Mouse (Mus musculus): ENCODE data around the gene Parpbp. TPM values are rescaled to one million over a fixed set of nuclear protein-coding genes. Genes with fewer than 3 reads are reported as not detected.

Gene Parpbp
- total RNA-seq, 1 experiment = 19.4 TPM

DNA sequence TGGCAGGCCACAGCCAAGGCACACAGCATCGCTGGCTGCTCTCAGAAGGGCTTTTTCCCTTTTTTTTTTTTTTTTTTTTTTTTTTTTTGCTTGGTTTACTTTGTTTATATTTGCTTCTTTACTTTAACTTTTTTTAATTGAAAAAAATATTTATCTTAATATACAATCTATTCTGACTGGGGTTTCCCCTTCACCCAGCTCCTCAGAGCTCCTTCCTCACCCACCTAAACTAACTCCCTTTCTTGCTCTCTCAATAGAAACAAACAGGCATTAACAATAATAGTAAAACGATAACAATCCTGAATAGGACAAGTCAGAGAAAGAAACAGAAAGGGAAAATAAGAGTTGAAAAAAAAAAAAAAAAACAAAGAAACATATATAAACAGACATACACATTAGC lies 15.4 kb upstream of the Parpbp start:
- TF ChIP-seq ZC3H11A (IDR thresholded peaks at IDR 0.05; ENCODE audit: borderline replicate concordance, low read depth, low read length) (no peak), HCFC1 (IDR thresholded peaks at IDR 0.05; ENCODE audit: borderline replicate concordance, insufficient read depth, low read length) (no peak), MAFK (IDR thresholded peaks at IDR 0.05; ENCODE audit: insufficient read depth, low read depth, low read length) (no peak), ZNF384 (IDR thresholded peaks at IDR 0.05; ENCODE audit: low read depth, low read length) (peak; percentile 21; the same call in 1 of the 2 replicates), CHD2 (IDR thresholded peaks at IDR 0.05; ENCODE audit: low read depth, low read length) (no peak)
- peaks cover 7% of the 10 kb centered on the region for H3K36me3 ChIP-seq (ENCODE audit: control insufficient read depth, insufficient read depth, low read length, poor library complexity, severe bottlenecking)
- in situ Hi-C loops (cut with MboI; ENCODE audit: low sequenced_read_pairs in 2 of 2, unreplicated experiment in 2 of 2) = no loop called here

GRCm38 (mm10) chr10:88151658-88152057 lies 4.9 kb upstream of the Parpbp start:
- Histone ChIP-seq H3K36me3 (ENCODE audit: control insufficient read depth, insufficient read depth, low read length, poor library complexity, severe bottlenecking) (peaks cover 18% of the 10 kb centered on the region), H3K9me3 (ENCODE audit: control insufficient read depth, insufficient read depth, low read depth, low read length) (no peaks in the 10 kb centered on the region), H3K27ac (ENCODE audit: insufficient read depth, low read depth, low read length, poor library complexity, severe bottlenecking) (no peak overlapping the region), H3K4me3 (ENCODE audit: insufficient read depth in 1 of 2, low read depth in 1 of 2, low read length in 2 of 2, poor library complexity in 1 of 2, severe bottlenecking in 1 of 2) (no peak overlapping the region), H3K9ac (ENCODE audit: insufficient read depth, low read depth, low read length, poor library complexity, severe bottlenecking) (no peak overlapping the region), H3K4me1 (ENCODE audit: control insufficient read depth in 2 of 2, insufficient read depth in 2 of 2, low read length in 2 of 2, poor library complexity in 1 of 2) (no peaks in the 10 kb centered on the region)
- TF ChIP-seq HCFC1 (IDR thresholded peaks at IDR 0.05; ENCODE audit: borderline replicate concordance, insufficient read depth, low read length) (no peak), ZNF384 (IDR thresholded peaks at IDR 0.05; ENCODE audit: low read depth, low read length) (no peak), MAFK (IDR thresholded peaks at IDR 0.05; ENCODE audit: insufficient read depth, low read depth, low read length) (no peak), CHD2 (IDR thresholded peaks at IDR 0.05; ENCODE audit: low read depth, low read length) (no peak), ZC3H11A (IDR thresholded peaks at IDR 0.05; ENCODE audit: borderline replicate concordance, low read depth, low read length) (no peak)
- in situ Hi-C loops (cut with MboI; ENCODE audit: low sequenced_read_pairs in 2 of 2, unreplicated experiment in 2 of 2) = no loop called here
- no peak for DNase-seq (ENCODE audit: low read depth, low spot score)

More for the DNA sequence above, 15.4 kb upstream of the Parpbp start:
- Histone ChIP-seq H3K27ac (ENCODE audit: insufficient read depth, low read depth, low read length, poor library complexity, severe bottlenecking) (no peak overlapping the region), H3K9ac (ENCODE audit: insufficient read depth, low read depth, low read length, poor library complexity, severe bottlenecking) (no peak overlapping the region), H3K4me3 (ENCODE audit: insufficient read depth in 1 of 2, low read depth in 1 of 2, low read length in 2 of 2, poor library complexity in 1 of 2, severe bottlenecking in 1 of 2) (no peak overlapping the region), H3K9me3 (ENCODE audit: control insufficient read depth, insufficient read depth, low read depth, low read length) (no peaks in the 10 kb centered on the region), H3K4me1 (ENCODE audit: control insufficient read depth in 2 of 2, insufficient read depth in 2 of 2, low read length in 2 of 2, poor library complexity in 1 of 2) (peaks cover 2% of the 10 kb centered on the region in 2 experiments; a peak in 1 of 4 replicates)
- no peak for DNase-seq (ENCODE audit: low read depth, low spot score)

DNA sequence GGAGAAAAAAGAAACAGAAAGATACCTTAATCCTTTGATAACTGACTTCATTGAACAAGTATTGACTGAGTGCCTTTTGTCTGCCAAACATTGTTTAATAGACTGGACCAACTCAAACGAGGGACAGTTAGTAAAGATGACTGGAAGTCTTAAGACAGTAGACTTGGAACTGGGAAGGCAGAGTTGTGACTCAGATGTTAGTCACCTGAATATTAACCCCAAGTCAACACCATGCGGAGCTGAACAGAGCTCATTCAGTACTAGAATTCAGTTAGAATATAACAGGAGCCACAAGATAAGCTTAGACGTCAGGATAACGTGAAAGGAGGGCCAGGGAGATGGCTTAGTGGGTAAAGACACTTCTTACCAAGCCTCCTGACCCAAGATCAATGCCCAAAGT lies 3.6 kb upstream of the Parpbp start:
- Histone ChIP-seq H3K36me3 (ENCODE audit: control insufficient read depth, insufficient read depth, low read length, poor library complexity, severe bottlenecking) (peaks cover 16% of the 10 kb centered on the region), H3K9ac (ENCODE audit: insufficient read depth, low read depth, low read length, poor library complexity, severe bottlenecking) (no peak overlapping the region)

DNA sequence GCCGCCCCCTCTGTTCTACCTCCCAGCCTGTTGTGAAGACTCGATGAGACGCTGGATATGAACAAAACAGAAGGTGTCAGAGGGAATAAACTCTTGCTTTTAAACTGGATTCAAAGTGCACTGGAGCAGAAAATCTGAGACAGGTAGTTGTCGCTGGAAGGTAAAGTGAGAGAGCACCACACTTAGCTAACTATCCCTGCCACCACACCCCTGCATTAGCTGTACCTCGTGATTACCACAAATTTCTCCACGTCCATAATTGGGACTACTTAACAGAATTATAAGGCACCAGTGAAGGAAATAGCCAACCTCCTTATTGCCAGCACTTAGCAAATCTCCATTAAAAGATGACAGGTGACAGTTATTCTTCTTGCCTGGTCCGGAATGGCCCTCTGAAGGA lies 554 bp downstream of the Parpbp start:
- peak overlapping the region; percentile 77 to 86 for H3K4me3 ChIP-seq (ENCODE audit: insufficient read depth in 1 of 2, low read depth in 1 of 2, low read length in 2 of 2, poor library complexity in 1 of 2, severe bottlenecking in 1 of 2)
- no peak for TF ChIP-seq ZC3H11A (IDR thresholded peaks at IDR 0.05; ENCODE audit: borderline replicate concordance, low read depth, low read length)
- TF ChIP-seq HCFC1 (IDR thresholded peaks at IDR 0.05; ENCODE audit: borderline replicate concordance, insufficient read depth, low read length) = no peak
- TF ChIP-seq CHD2 (IDR thresholded peaks at IDR 0.05; ENCODE audit: low read depth, low read length) = no peak
- TF ChIP-seq MAFK (IDR thresholded peaks at IDR 0.05; ENCODE audit: insufficient read depth, low read depth, low read length) = no peak
- no peak for TF ChIP-seq ZNF384 (IDR thresholded peaks at IDR 0.05; ENCODE audit: low read depth, low read length)
- H3K9ac ChIP-seq (ENCODE audit: insufficient read depth, low read depth, low read length, poor library complexity, severe bottlenecking) = peak overlapping the region; percentile 89
- H3K27ac ChIP-seq (ENCODE audit: insufficient read depth, low read depth, low read length, poor library complexity, severe bottlenecking) = no peak overlapping the region
- in situ Hi-C loops (cut with MboI; ENCODE audit: low sequenced_read_pairs in 2 of 2, unreplicated experiment in 2 of 2) = no loop called here
- H3K9me3 ChIP-seq (ENCODE audit: control insufficient read depth, insufficient read depth, low read depth, low read length) = no peaks in the 10 kb centered on the region
- peaks cover 0 to 6% of the 10 kb centered on the region in 2 experiments; a peak in 1 of 4 replicates for H3K4me1 ChIP-seq (ENCODE audit: control insufficient read depth in 2 of 2, insufficient read depth in 2 of 2, low read length in 2 of 2, poor library complexity in 1 of 2)
- peaks cover 4% of the 10 kb centered on the region; the same call in 1 of the 2 replicates for H3K36me3 ChIP-seq (ENCODE audit: control insufficient read depth, insufficient read depth, low read length, poor library complexity, severe bottlenecking)
- DNase-seq (ENCODE audit: low read depth, low spot score) = no peak

More for the DNA sequence above, 3.6 kb upstream of the Parpbp start:
- in situ Hi-C loops (cut with MboI; ENCODE audit: low sequenced_read_pairs in 2 of 2, unreplicated experiment in 2 of 2) = no loop called here
- H3K27ac ChIP-seq (ENCODE audit: insufficient read depth, low read depth, low read length, poor library complexity, severe bottlenecking) = no peak overlapping the region
- H3K9me3 ChIP-seq (ENCODE audit: control insufficient read depth, insufficient read depth, low read depth, low read length) = no peaks in the 10 kb centered on the region
- no peak for TF ChIP-seq HCFC1 (IDR thresholded peaks at IDR 0.05; ENCODE audit: borderline replicate concordance, insufficient read depth, low read length)
- TF ChIP-seq MAFK (IDR thresholded peaks at IDR 0.05; ENCODE audit: insufficient read depth, low read depth, low read length) = no peak
- no peak for TF ChIP-seq ZNF384 (IDR thresholded peaks at IDR 0.05; ENCODE audit: low read depth, low read length)
- TF ChIP-seq CHD2 (IDR thresholded peaks at IDR 0.05; ENCODE audit: low read depth, low read length) = no peak
- TF ChIP-seq ZC3H11A (IDR thresholded peaks at IDR 0.05; ENCODE audit: borderline replicate concordance, low read depth, low read length) = no peak
- DNase-seq (ENCODE audit: low read depth, low spot score) = no peak
- peaks cover 0 to 4% of the 10 kb centered on the region in 2 experiments; a peak in 1 of 4 replicates for H3K4me1 ChIP-seq (ENCODE audit: control insufficient read depth in 2 of 2, insufficient read depth in 2 of 2, low read length in 2 of 2, poor library complexity in 1 of 2)
- no peak overlapping the region for H3K4me3 ChIP-seq (ENCODE audit: insufficient read depth in 1 of 2, low read depth in 1 of 2, low read length in 2 of 2, poor library complexity in 1 of 2, severe bottlenecking in 1 of 2)

Measured in ES-E14 (cell line).